8 mouse cellular contexts compared by ENCODE assay signal in the genomic region with DNA sequence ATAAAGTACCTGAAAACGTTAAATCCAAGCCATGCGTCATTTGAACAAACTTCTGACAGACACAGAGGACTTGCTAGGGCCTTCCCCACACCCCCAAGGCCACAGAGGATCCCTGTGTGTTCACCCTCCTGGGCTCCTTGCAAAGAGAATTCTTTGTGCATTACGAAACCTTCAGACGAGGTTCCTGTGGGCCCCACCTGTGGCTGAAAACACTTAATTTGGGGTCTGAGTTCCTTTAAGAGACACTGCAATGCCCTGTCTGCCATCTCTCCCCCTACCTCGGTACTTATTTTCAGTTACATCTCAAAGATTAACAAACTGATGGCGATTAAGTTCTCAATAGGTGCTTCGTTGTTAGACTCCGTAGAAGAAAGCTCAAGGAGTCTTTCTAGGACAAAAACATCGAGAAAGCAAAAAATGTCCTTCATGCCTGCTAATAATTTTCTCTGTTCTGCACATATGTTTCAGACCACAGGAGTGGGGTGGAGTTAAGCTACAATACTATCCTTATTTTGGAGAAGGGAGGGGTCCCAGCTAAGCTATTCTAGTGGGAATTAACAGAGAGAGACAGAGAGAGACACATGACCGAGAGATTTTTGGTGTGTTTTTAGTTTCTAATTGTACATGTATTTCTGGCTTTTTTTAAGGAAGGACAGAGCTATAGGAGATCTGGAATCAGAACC.
DNase-seq lines count a peak whose midpoint lies in the region; ATAC-seq lines count a peak whose summit lies in the region.

No protein-coding gene starts in this region.

- ATAC-seq in hematopoietic stem cell, adult 5-6 weeks (replicated peaks in 1 of 2; ENCODE audit: insufficient read depth in 1 of 2, low FRiP score in 2 of 2, low TSS enrichment in 1 of 2, low read depth in 1 of 2, poor library complexity in 2 of 2, severe bottlenecking in 2 of 2) = peak; percentile 5 to 36; a peak in 2 of 4 replicates
- no peak for ATAC-seq in cerebellum, adult (ENCODE audit: insufficient number of reproducible peaks, low FRiP score, low TSS enrichment)

- peak; percentile 61 for DNase-seq in heart, adult 11 months
- DNase-seq in heart, postnatal 25 days (ENCODE audit: low spot score) = no peak
- DNase-seq in NIH3T3 (ENCODE audit: low read depth) = peak; percentile 64
- DNase-seq in mesoderm, embryonic 11.5 days (ENCODE audit: low read depth, low spot score) = peak; percentile 66
- DNase-seq in c-Kit-positive CD71-positive TER-119-positive erythroid progenitor cells, embryonic 14.5 days (ENCODE audit: low spot score) = no peak
- DNase-seq in cerebellum, adult 8-10 months = no peak

- intact Hi-C loops in heart, postnatal 25 days (cut with DNase I) = loop anchor here (10.0 kb wide), 1 partner anchor 548 kb away; no protein-coding TSS in a partner anchor

Comparison
In these comparisons a context has a peak if more than half of its experiments do, and no peak if none do; other contexts are left out.
1. DNase-seq: peak in heart, adult 11 months (single experiment), NIH3T3 (single experiment) and mesoderm, embryonic 11.5 days (single experiment); none in heart, postnatal 25 days (single experiment), c-Kit-positive CD71-positive TER-119-positive erythroid progenitor cells, embryonic 14.5 days (single experiment) and cerebellum, adult 8-10 months (single experiment).